Mouse (Mus musculus) Muller cell, postnatal 12 days (primary cell): ENCODE results near the gene Fxyd1.
A peak's percentile ranks its signal among the peaks of the same experiment; 100 is the strongest.

Experiments used
- DNase-seq: peaks from one replicate; pipeline ENCODE4 v3.0.0-alpha.2; 2015; ENCODE audit errors: inconsistent ontology term

Gene Fxyd1

DNA sequence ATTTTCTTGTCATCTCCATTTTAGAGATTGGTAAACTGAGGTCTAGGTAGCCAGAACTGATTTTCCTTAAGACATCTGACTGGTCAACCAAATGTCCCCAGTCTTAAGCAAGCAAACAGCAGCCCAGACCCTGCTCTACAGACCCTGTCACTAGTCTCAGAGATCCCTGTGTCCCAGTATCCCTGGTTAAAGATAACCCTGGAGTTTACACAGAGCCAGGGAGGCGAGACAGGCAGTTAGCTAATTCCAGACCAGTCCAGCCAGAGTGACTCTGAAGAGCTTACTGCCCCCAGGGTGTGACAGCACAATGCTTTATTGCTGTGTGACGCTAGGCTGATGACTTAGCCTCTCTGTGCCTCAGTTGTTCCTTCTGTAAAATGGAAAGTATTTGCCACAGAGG is at the start of gene Fxyd1:
TSS of gene Fxyd1 (minus strand) at position 129 of the 400 bp plus-strand sequence.
- DNase-seq, result no peak

GRCm38 (mm10) chr7:31106166-31106565 is 49.2 kb upstream of the Fxyd1 start:
- no peak for DNase-seq

GRCm38 (mm10) chr7:31105061-31105768 is 48.2 kb upstream of the Fxyd1 start:
- peak; percentile 38 for DNase-seq

DNA sequence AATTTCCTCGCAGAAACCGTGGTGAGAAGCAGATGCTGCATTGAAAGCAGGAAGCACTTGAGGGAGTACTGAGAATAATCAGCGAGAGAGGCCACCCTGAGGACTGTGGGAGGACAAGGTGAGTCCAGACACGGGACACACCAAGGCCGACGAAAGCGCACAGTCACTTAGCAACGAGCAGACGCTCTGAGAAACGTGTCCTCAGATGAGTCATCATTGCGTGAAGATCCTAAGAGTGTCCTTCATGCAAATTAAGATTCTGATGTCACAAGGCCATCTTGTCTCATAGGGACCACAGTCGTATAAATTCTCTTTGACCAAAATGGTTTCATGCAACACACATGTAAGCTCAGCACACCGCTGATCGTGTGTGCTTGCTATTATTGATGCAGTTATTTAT is 43.8 kb upstream of the Fxyd1 start:
- no peak for DNase-seq

GRCm38 (mm10) chr7:31099612-31099982 is 42.6 kb upstream of the Fxyd1 start:
- DNase-seq, result no peak

DNA sequence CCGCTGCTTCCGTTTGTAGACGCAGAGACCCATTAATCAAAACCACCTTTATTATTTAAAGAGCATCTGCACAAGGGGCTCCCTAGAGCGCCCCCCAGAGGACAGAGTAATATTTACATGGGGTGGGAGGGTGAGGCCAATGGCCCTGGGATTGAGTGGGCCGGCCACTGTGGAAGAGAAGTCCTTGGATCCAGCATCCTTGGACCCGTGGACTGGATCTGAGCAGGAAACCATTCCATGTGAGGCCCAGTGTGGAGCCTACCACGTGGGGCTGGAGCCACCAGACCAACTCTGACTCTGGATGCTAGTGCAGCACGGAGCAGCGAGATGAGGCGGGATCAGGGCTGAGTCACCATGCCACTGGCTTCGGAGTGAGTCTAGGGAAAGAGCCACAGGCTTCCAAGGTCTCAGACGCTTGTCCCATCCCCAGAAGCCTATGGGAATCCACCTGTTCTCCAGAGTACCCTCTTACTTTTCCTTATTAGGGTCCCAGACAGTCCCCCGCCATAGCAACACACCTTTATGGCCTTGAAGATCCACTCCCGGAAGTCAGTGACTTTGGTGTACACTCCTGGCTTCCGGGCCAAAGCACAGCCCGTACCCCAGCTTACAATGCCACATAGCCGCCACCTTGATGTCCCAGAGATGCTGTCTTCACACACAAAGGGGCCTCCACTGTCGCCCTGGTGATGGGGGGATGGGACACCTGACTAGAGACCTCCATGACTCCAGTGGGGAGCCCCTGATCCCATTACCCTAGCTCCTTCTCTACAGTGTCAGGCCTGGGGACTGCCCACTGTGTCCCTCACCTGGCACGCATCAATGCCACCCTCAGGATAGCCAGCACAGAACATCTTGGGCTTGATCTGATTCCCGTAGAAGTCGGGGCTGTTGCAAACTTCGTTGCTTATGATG is 42.0 kb upstream of the Fxyd1 start:
- no peak for DNase-seq

DNA sequence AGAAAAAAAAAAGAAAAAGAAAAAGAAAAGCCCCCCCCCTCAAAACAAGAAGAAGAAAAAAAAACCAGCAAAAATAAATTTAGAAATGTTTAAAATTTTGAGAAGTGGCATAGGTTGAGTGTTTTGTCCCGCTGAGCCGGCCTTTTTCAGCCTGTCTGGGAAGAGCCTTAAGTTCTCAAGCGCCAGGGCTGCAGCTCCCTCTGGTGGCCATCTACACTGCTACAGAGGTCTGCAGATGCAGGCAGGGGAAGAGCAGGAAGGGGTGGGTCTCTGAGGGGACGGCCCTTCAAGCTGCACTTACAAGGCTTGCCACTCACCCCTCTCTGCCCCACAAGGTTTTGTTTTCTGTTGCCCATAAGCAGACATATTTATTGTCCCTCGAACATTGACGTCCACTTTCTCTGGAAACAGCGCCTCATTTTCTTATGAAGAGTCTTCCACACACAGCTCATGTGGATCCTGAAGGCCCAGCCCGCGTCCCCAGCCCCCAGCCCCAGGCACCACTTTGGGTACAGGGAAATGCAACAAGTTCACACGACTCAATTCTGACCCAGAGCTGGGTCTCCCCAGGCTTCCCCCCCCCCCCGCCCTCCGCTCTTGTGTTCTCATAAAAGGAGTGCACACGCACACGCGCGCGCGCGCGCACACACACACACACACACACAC is 40.7 kb upstream of the Fxyd1 start:
- peak; percentile 85 for DNase-seq

DNA sequence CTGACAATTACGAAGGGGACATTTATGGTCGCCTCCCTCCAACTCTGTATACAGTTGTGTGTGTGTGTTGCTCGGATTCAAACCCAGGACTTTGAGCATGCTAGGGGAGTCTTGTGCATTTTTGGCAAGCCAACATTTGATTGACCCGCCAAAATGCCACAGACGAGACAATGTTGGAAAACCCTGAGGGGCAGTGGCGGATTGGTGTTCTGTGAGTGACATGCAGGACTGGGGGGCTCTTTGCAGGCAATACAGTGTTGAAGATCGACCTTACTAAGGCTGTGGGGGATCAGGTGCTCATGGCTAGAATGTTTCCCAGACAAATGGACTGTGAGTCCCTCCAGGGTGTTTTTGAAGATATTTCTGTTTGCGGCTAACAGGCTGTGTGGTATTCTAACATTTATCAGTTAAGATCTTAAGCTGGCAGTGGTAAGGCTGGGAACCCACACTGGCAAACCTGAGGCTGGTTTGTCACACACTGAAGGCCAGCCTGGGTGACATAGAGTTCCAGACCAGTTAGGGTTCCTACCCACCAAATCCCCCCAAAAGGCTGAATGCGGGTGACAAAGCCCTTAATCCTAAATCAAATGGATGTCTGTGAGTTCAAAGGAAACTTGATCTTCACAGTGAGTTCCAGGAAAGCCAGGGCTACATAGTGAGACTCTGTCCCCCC is 40.0 kb upstream of the Fxyd1 start:
- DNase-seq, result no peak

DNA sequence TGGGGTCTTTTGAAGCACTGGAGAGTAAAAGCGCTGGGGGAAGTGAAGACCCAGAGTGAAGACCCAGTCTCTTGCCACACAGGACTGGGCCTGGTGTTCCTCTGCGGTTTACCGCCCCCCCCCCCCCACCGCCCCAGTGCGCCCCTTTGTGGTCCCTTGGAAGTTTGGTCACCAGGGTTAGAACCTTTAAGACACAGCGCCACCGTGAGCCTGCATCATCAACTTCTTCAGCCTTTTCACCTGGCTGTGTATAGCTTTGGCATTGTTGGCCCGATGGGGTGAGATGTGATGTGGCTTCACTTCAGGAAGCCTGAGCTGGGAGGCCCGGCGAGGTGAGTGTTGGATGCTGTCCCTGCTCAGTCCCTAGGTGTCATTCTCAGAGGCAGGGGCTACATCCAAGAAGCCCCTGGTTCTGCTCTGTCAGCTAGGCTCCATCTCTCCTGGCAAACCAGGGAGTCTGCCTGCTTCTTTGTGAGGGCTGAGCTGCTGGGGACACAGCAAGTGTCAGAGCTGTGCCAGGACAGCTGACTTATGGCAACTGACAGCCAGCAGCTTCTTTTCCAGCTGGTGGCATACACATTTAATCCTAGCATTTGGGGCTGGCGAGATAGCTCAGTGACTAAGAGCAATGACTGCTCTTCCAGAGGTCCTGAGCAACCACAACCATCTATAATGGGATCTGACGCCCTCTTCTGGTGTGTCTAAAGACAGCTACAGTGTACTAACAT is 37.9 kb upstream of the Fxyd1 start:
- DNase-seq, result no peak

GRCm38 (mm10) chr7:31089721-31090120 is 32.7 kb upstream of the Fxyd1 start:
- DNase-seq, result no peak

DNA sequence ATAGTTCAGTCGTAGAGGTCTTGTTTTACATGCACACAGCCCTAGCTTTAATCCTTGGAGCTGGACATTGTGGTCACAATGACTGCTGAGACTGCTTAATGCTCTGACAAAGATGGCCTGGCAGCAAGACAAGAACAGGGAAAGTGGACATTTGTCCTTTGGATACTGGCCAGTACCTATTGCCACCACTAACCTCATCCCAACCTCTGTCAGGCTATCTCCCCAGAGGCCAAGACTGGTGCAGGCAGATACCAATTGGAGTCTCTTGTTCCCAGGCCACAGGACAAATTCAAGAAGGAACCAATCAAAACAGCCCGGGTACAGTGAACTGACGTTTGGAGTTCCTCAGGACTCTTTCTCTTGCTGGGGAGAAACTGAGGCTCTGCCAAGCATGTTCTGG is 31.2 kb upstream of the Fxyd1 start:
- no peak for DNase-seq

DNA sequence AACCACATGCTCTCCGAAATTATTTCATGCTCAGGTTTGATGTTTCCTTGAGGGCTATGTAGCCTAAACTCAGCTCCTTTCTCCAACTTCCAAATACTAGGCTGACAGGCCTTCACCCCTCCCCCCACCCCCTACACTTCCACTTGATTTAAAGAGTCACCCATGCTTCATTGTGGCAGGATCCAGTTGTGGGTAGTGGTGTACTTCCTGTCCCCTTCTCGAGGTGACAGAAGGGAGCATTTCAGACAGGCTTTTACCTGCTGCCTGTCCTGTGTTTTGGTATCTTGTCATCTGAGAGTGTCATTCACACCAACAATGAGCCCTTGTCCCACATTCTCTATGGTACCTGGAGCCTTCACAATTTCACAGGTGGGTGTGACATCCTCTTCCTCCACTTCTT is 30.3 kb upstream of the Fxyd1 start:
- DNase-seq, result no peak

GRCm38 (mm10) chr7:31086175-31086755 is 29.3 kb upstream of the Fxyd1 start:
- DNase-seq, result no peak

- DNase-seq, result peak; percentile 93
Observed at GRCm38 (mm10) chr7:31085171-31085570, 28.2 kb upstream of the Fxyd1 start.

DNA sequence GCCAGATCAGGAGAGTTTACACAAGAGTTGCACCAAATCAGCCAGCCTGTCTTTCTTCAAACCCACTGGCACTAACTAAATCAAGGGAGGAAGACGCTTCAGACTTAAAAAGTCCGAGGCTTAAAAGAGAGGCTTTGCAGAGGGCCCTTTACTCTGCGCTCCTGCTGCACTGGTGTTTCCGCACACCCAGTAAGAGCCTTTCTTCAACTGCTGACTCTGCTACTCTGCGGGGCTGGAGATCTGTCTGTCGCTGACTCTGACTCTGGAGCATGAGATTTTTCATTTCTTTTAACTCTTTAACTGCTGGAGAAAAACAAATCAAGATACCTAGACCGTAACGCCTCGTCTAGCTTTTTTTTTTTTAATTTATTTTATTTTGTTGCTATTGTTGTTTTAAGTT is 27.1 kb upstream of the Fxyd1 start:
- DNase-seq, result no peak

GRCm38 (mm10) chr7:31082831-31083588 is 26.0 kb upstream of the Fxyd1 start:
- DNase-seq, result peak; percentile 68

- no peak for DNase-seq
Observed at GRCm38 (mm10) chr7:31082106-31082505, 25.1 kb upstream of the Fxyd1 start.

- DNase-seq, result no peak
Observed at GRCm38 (mm10) chr7:31081106-31081505, 24.1 kb upstream of the Fxyd1 start.

DNA sequence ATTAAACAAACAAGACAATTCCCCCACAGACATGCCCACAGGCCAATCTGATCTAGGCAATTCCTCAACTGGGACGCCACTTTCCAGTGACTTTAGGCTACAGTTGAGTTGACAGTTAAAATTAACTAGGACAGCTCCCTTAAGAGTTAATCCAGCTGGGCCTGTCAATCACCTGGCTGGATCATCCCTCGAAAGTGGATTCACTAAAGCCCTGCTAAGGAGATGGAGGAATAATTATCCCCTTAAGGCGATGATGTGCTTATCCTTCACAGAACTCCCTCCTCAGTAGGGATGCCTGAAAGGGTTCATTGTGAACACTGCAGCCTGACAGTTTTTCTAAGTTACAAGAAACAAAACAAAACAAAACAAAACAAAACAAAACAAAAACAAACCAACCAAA is 23.6 kb upstream of the Fxyd1 start:
- DNase-seq, result no peak

GRCm38 (mm10) chr7:31079670-31080069 is 22.7 kb upstream of the Fxyd1 start:
- DNase-seq, result no peak
